Mouse (Mus musculus): ENCODE measurements around the gene Bcl2l1.

Bcl2l1 gene

DNA sequence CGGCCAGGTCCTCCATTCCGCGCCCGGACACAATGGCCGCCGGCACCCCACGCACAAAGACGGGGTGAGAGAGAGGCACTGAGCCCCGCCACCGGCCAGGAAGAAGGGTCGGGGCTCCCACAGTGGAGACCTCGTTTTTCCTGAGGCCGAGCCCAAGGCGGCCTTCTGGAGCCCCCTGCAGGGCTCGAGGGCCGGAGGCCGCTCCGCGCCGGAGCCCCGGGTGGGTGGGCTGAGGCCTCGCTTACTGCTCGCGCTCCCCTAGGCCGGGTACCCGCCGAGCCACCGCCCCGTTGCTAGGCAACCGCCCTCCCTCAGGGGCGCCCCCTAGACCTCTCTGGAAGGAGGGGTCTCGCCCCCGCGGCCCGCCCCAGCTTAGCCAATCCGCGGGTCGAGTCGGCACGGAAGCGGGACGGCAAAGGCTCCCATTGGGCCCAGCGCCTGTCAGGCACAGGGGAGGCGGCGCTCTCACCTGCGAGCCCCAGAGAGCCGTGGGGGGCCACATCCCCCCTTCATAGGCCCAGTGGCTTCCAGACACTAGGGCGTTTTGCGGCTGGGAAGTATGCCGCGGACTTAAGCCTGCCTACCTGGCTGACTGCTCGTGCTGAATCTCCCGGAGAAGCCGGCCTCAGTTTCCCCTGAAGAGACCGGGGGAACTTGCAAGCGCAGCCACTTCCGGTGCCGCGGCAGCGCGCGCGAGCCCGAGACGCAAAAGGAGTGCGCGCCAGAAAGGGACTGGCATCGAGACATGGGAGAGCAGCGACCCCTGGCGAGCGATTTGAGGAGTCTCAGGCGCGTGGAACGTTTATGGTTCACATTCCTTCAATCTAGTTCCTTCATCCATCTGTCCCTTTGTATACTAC is at the start of gene Bcl2l1:
Gene Bcl2l1, minus strand, starts transcription at position 710 of the 860 bp plus-strand sequence.
- DNase-seq (ENCODE audit: low read depth, low spot score): peak; percentile 93

- no peak for DNase-seq (ENCODE audit: low read depth, low spot score)
These were observed 49.4 kb upstream of the Bcl2l1 start for GRCm38 (mm10) chr2:152880898-152881297.

DNA sequence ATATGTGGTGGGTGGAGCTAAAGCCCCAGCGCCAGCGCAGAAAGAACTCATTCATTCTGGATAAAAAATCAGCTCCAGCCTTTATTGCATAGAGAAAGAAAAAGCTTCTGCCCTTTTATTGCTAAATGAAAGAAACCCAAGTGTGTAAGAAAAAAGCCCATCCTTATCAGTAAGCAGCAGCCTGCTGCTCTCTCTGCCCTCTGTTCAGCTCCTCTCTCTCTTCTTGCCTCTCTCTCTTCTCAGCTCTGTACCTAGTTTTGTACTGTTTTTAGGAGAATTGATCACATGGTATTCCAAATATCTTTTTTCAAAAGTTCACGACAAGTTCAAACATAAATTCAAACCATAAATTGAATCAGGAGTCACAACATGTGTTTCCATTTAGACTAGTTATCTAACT is 46.7 kb upstream of the Bcl2l1 start:
- DNase-seq (ENCODE audit: low read depth, low spot score): no peak

DNA sequence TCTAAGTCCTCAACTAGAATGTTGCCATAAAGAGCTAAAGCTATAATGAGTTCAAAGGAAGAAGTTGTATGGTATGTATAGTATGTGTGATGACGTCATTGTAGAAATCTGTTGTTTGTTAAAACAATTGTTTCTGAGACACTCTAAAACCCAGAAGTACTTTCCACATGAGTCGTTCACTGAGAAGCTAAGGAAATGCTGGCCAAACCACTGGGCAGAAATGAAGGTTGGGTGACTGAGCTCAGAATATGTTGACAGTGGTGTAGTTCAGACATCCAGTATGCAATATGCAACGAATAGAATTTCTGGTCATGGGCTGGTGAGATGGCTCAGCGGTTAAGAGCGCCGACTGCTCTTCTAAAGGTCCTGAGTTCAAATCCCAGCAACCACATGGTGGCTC is 31.8 kb upstream of the Bcl2l1 start:
- no peak for DNase-seq (ENCODE audit: low read depth, low spot score)

DNA sequence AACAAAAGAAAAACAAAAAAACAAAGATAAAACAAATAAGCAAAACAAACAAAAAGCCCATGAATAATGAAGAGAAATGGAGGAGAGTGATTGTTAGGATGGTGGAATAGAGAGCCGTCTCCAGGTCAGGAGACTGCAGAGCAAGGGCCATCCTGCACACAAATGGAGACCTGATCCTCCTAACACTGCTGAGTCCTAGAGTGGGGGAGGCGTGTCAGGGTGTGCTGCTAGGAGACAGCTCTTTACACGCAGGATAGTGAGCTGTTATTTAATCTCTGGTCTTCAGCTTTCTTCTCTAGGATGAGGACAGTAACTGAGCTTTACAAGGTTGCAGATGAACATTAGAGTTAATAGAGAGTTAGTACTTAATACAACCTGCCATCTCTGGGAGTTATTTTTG is 31.1 kb upstream of the Bcl2l1 start:
- DNase-seq (ENCODE audit: low read depth, low spot score): no peak

DNA sequence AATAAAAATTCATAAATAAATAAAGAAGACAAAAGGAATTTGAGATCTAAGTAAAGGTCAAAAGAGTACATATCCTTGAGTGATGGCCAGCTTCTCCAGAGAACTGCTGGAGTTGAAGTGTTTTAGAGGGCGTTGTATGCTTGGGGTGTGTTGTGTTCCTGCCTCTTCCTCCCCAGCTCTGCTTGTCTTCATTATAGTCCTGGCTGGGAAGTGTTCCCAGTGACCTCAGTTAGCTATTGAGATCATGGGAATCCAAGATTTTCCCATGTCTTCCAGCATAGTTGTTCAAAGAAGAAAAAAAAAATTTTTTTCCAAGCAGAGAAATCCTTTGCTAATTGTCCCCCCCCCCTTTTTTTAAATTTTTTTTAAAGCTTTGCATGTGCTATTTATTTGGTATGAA is 30.4 kb upstream of the Bcl2l1 start:
- DNase-seq (ENCODE audit: low read depth, low spot score): no peak

- no peak for DNase-seq (ENCODE audit: low read depth, low spot score)
These were observed 28.0 kb upstream of the Bcl2l1 start for GRCm38 (mm10) chr2:152859501-152859900.

GRCm38 (mm10) chr2:152848466-152848865 is 16.9 kb upstream of the Bcl2l1 start:
- no peak for DNase-seq (ENCODE audit: low read depth, low spot score)

- peak; percentile 96 for DNase-seq (ENCODE audit: low read depth, low spot score)
These were observed 16.3 kb upstream of the Bcl2l1 start, which contains the start of gene Tpx2 for GRCm38 (mm10) chr2:152847815-152848302. Tpx2 (plus strand) TSS chr2:152847964.

GRCm38 (mm10) chr2:152847057-152847814 is 15.7 kb upstream of the Bcl2l1 start:
- DNase-seq (ENCODE audit: low read depth, low spot score): no peak

GRCm38 (mm10) chr2:152842741-152843140 is 11.2 kb upstream of the Bcl2l1 start:
- no peak for DNase-seq (ENCODE audit: low read depth, low spot score)

DNA sequence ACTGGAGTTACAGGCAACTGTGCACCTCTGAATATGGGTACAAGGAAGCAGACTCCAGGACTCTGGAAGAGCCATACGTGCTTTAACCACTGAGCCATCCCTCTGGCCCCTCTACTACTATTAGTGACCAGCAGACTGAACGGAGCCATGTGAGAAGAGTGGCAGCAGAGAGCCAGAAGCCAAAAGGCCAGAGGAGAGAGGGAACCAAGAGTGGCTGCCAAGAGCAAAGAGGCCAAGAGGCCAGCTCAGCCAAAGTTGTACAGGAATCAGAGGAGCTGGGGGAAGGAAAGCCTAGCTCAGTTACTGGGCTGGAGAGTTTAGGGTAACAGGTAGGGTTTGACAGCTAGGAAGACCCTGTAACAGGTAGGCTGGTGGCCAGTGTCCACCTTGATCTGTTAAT is 7.7 kb upstream of the Bcl2l1 start:
- DNase-seq (ENCODE audit: low read depth, low spot score): no peak

- peak; percentile 68 for DNase-seq (ENCODE audit: low read depth, low spot score)
These were observed 1.3 kb downstream of the Bcl2l1 start for GRCm38 (mm10) chr2:152830021-152830921.

- DNase-seq (ENCODE audit: low read depth, low spot score): no peak
These were observed 2.1 kb downstream of the Bcl2l1 start for GRCm38 (mm10) chr2:152829367-152829881.

DNA sequence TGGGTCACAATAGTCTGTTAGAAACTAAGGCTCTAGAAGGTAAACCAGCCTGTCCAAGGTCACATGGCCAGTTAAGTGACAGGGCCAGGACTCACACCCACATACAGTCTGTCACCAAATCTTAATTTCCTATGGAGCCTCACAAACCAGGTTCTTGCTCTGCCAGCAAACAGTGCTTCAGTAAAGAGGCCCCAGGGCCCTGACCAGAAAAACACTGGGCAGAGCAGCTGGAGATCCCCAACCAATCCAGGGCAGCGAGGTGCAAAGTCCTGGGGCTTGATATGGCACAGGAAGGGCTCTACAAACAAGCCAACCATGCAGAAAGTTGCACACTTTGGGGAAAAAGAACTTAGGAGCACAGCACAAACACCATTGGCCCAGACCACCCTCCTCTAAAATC is 3.0 kb downstream of the Bcl2l1 start:
- DNase-seq (ENCODE audit: low read depth, low spot score): no peak

DNA sequence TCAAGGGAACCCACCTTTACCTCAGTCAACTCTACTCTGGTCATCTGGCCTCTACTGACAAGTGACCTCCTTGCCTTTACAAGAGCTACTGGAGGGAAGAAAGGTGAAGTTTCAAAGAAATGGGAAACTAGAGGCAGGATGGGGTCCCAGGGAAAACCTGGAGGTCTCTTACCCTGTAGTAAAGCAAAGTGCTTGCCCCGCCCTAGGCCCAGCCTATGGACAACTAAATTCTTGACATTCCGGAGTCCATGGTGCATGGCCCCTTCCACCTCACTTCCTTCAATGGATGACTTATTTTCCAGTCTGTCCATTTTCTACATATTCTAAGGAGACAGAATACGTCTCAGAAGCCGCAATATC is 3.5 kb downstream of the Bcl2l1 start:
- no peak for DNase-seq (ENCODE audit: low read depth, low spot score)

GRCm38 (mm10) chr2:152827321-152828010 is 4.1 kb downstream of the Bcl2l1 start:
- DNase-seq (ENCODE audit: low read depth, low spot score): no peak

GRCm38 (mm10) chr2:152826481-152826880 is 5.0 kb downstream of the Bcl2l1 start:
- no peak for DNase-seq (ENCODE audit: low read depth, low spot score)

DNA sequence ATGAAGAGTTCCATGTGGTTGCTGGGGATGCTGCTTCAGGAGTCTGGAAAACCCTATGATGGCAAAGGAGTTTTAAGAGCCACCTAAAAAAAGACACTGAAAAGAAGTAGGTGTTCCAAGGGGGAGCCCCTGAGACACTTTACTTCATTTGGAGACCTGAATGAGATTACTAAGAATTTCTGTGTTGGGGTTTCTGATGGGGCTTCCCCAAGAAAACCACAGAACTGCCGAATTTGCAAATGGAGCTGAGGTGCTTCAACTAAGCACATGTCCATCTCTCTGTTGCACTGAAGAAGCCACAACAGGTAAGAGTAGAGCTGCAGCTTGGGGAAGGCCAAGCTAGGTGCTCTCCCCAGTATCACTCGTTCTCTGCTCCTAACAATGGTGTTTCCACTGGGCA is 5.8 kb downstream of the Bcl2l1 start:
- DNase-seq (ENCODE audit: low read depth, low spot score): no peak

DNA sequence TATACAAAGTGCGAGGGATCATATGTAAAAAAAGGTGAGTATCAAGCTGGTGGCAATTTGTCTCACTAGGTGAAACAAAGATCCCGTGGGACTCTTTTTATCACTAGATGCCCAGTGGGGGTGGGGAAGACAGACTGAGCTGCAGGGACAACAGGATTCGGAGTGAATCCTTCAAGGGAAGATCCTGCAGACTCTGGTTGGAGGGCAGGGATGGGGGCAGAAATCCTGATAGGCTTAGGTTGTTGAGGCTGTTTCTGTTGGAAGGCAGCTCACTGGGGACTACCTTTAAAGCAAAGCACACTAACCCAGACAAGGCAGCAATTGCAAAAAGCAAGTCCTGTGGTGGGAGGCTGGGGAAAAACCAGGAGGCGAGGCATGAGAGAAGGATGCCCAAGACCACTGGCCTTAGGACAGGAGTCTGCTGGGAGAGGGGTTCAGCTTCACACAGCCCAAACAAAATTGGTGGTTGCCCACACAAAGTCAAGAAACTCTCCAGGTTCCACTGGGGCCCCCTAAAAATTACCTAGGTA is 6.3 kb downstream of the Bcl2l1 start:
- no peak for DNase-seq (ENCODE audit: low read depth, low spot score)

Measured in retina, adult 2 months (tissue).